30 mouse cellular contexts compared by ENCODE assay signal in genomic region chr14:106163933-106164332, GRCm38 (mm10). TPM values are rescaled to one million over a fixed set of nuclear protein-coding genes. Genes with fewer than 3 reads are reported as not detected.
DNase-seq lines count a peak whose midpoint lies in the region; ATAC-seq and TF ChIP-seq lines count a peak whose summit lies in the region.
"Not testable (repeated sequence)": the region's sequence is repeated elsewhere in the genome, so short reads cannot be mapped to it uniquely, and the experiment has no call there.
"Had no signal": no experiment of that assay in that cellular context is flagged by ENCODE, and none has a peak within 500 bp of the region (broad histone marks: within the 10 kb centered on the region; RNA-seq: fewer than 3 reads in every experiment).

No protein-coding gene starts in this region.

- H3K4me3 ChIP-seq in G1E (ENCODE audit: low read depth, low read length); kidney, embryonic 15.5 days (replicated peaks): not testable (repeated sequence)

- ATAC-seq in G1E (ENCODE audit: extremely low read depth, insufficient number of reproducible peaks, low FRiP score, poor library complexity, severe bottlenecking): peak; percentile 37
- peak; percentile 18; the same call in 1 of the 2 replicates for ATAC-seq in common myeloid progenitor, adult 5-6 weeks (replicated peaks; ENCODE audit: low read depth, poor library complexity, severe bottlenecking)
- ATAC-seq in kidney, embryonic 15.5 days (replicated peaks; ENCODE audit: low FRiP score): not testable (repeated sequence)
- ATAC-seq in megakaryocyte, adult 5-6 weeks (ENCODE audit: poor library complexity, severe bottlenecking): peak; percentile 51

- H3K9me3 ChIP-seq in G1E (replicated peaks): peaks cover 12% of the 10 kb centered on the region
- H3K9me3 ChIP-seq in kidney, embryonic 15.5 days (replicated peaks): not testable (repeated sequence)

- not testable (repeated sequence) for H3K4me1 ChIP-seq in G1E (ENCODE audit: insufficient read depth, low read depth, low read length); kidney, embryonic 15.5 days

- H3K9ac ChIP-seq in kidney, embryonic 15.5 days: not testable (repeated sequence)

- 0 out of 2 replicates have a peak overlapping the region, but pooled peaks have one; percentile 18 for H3K27ac ChIP-seq in kidney, embryonic 15.5 days

- H3K36me3 ChIP-seq in G1E (replicated peaks); kidney, embryonic 15.5 days: not testable (repeated sequence)

- TF ChIP-seq CTCF in G1E (IDR thresholded peaks at IDR 0.05; ENCODE audit: low read depth, low read length): not testable (repeated sequence)

- DNase-seq in 3134 (ENCODE audit: extremely low read depth, insufficient read length, low spot score): peak; percentile 68
- DNase-seq in A20 (ENCODE audit: low read depth, low spot score): peak; percentile 41
- DNase-seq in G1E (ENCODE audit: low spot score): not testable (repeated sequence)
- peak; percentile 2 for DNase-seq in R1 (ENCODE audit: low read depth, low spot score)
- peak; percentile 22 for DNase-seq in thymus, postnatal 0 days (ENCODE audit: low spot score)

- not testable (repeated sequence) for H3K4me2 ChIP-seq in kidney, embryonic 15.5 days

- not testable (repeated sequence) for H3K27me3 ChIP-seq in G1E (ENCODE audit: insufficient read depth, low read length); kidney, embryonic 15.5 days

RNA-seq across cellular contexts. Expression of gene Trim52, which starts 57.9 kb away (rescaled TPM):
- total RNA-seq in G1E (2014; fragmentation: Nextera tagmentation): not detected in 2 replicates
- total RNA-seq in G1E (2017): 0.05 and 0.06 TPM in 2 replicates
- not detected in 2 replicates for polyA plus RNA-seq in G1E (2012)
- total RNA-seq in common myeloid progenitor, adult 5-6 weeks (2017): not detected in 2 replicates
- polyA plus RNA-seq in kidney, embryonic 15.5 days (2015; fragmentation: Nextera tagmentation; extraction: Ambion mirVana): not detected in 2 replicates
- not detected in 2 replicates for total RNA-seq in megakaryocyte, adult 5-6 weeks (2015)
- total RNA-seq in megakaryocyte, adult 5-6 weeks (2017): not detected in 2 replicates
- polyA plus RNA-seq in thymus, postnatal 0 days (2015; fragmentation: Nextera tagmentation; extraction: Ambion mirVana): not detected in 2 replicates
- total RNA-seq: adrenal gland, adult 2 months; adrenal gland, postnatal 14 days; adrenal gland, postnatal 4 days; gastrocnemius, adult 18-20 months; gastrocnemius, postnatal 10 days; gastrocnemius, postnatal 36 days; heart, adult 8-10 months; heart, postnatal 25 days; hematopoietic stem cell, adult 5-6 weeks had no signal
- polyA plus RNA-seq: adrenal gland, adult 2 months; brain, embryonic 14.5 days; CD4-positive, CD25-positive, alpha-beta regulatory T cell, adult 4 months; embryonic facial prominence, embryonic 11.5 days; embryonic facial prominence, embryonic 14.5 days; forebrain, embryonic 10.5 days; forebrain, embryonic 13.5 days; forebrain, embryonic 16.5 days; heart, embryonic 11.5 days; heart, embryonic 14.5 days; heart, postnatal 0 days; hindbrain, embryonic 12.5 days; hindbrain, embryonic 15.5 days; intestine, embryonic 14.5 days had no signal
